Mouse (Mus musculus) C2C12 (cell line): ENCODE measurements at regions not wholly inside any gene's neighbourhood (a gene's known extent, or its start where the extent isn't known, plus 50 kb on each side); places are given as distances from the start of the nearest gene placed in this dataset.

Experiments
- CTCF ChIP-seq: IDR thresholded peaks from one replicate; pipeline ENCODE4 v1.5.1; 2011; ENCODE audit not compliant: control insufficient read depth, insufficient read depth, insufficient read length
- MAX ChIP-seq: IDR thresholded peaks from one replicate; pipeline ENCODE4 v1.6.1; 2011; ENCODE audit warnings: mild to moderate bottlenecking, control low read depth
- USF1 ChIP-seq: IDR thresholded peaks from one replicate; pipeline ENCODE4 v1.6.1; 2011; ENCODE audit warnings: low read depth, mild to moderate bottlenecking, control low read depth, moderate library complexity

- TF ChIP-seq MAX (no peak), CTCF (no peak), USF1 (no peak)
Observed at GRCm38 (mm10) chr6:98872334-98872733, 529.8 kb upstream of the Gm765 start.
